Mouse (Mus musculus): ENCODE results near the gene Cox8a. TPM values are rescaled to one million over a fixed set of nuclear protein-coding genes. Genes with fewer than 3 reads are reported as not detected.
A peak's percentile ranks its signal among the peaks of the same experiment; 100 is the strongest.

Gene Cox8a
- polyA plus RNA-seq, 1 experiment from 2014 or later = 1,377 TPM

GRCm38 (mm10) chr19:7217926-7218267, 481 bp upstream of the Cox8a start:
- peak; percentile 0; the same call in 1 of the 2 replicates for ATAC-seq (ENCODE audit: insufficient read depth, low FRiP score, low read depth)
- Histone ChIP-seq H3K27ac (no peak overlapping the region), H3K4me2 (peak overlapping the region; percentile 51), H3K9ac (no peak overlapping the region), H3K36me3 (peaks cover 17% of the 10 kb centered on the region), H3K4me1 (peaks cover 27% of the 10 kb centered on the region), H3K9me3 (no peaks in the 10 kb centered on the region), H3K4me3 (replicated peaks) (peak overlapping the region; percentile 85), H3K27me3 (replicated peaks) (no peaks in the 10 kb centered on the region)
- WGBS = 7% methylated on average over 6 of the region's 6 CpGs

GRCm38 (mm10) chr19:7214484-7214883, 2.9 kb downstream of the Cox8a start:
- no peak overlapping the region; the same call in 1 of the 2 replicates for H3K4me2 ChIP-seq
- no peak for ATAC-seq (ENCODE audit: insufficient read depth, low FRiP score, low read depth)
- WGBS = 74% methylated on average over 5 of the region's 5 CpGs
- H3K27me3 ChIP-seq (replicated peaks) = no peaks in the 10 kb centered on the region
- H3K4me3 ChIP-seq (replicated peaks) = no peak overlapping the region
- H3K9ac ChIP-seq = no peak overlapping the region
- peak overlapping the region; percentile 9; the same call in 1 of the 2 replicates for H3K27ac ChIP-seq
- no peaks in the 10 kb centered on the region for H3K9me3 ChIP-seq
- peaks cover 17% of the 10 kb centered on the region for H3K36me3 ChIP-seq
- peaks cover 27% of the 10 kb centered on the region for H3K4me1 ChIP-seq

GRCm38 (mm10) chr19:7213010-7213409, 4.4 kb downstream of the Cox8a start:
- H3K9me3 ChIP-seq = no peaks in the 10 kb centered on the region
- peaks cover 17% of the 10 kb centered on the region for H3K36me3 ChIP-seq
- WGBS = 89% methylated on average over 3 of the region's 3 CpGs
- no peaks in the 10 kb centered on the region for H3K27me3 ChIP-seq (replicated peaks)
- no peak overlapping the region for H3K9ac ChIP-seq
- H3K27ac ChIP-seq = no peak overlapping the region
- ATAC-seq (ENCODE audit: insufficient read depth, low FRiP score, low read depth) = no peak
- peaks cover 26% of the 10 kb centered on the region for H3K4me1 ChIP-seq
- H3K4me2 ChIP-seq = no peak overlapping the region
- no peak overlapping the region for H3K4me3 ChIP-seq (replicated peaks)

- no peak overlapping the region for H3K4me2 ChIP-seq
- H3K27me3 ChIP-seq (replicated peaks) = no peaks in the 10 kb centered on the region
- H3K27ac ChIP-seq = no peak overlapping the region
- ATAC-seq (ENCODE audit: insufficient read depth, low FRiP score, low read depth) = no peak
- peaks cover 23% of the 10 kb centered on the region for H3K4me1 ChIP-seq
- no peak overlapping the region for H3K4me3 ChIP-seq (replicated peaks)
- H3K36me3 ChIP-seq = peaks cover 17% of the 10 kb centered on the region
- WGBS = 81% methylated on average over 1 of the region's 1 CpGs
- no peak overlapping the region for H3K9ac ChIP-seq
- no peaks in the 10 kb centered on the region for H3K9me3 ChIP-seq
These were observed 5.2 kb downstream of the Cox8a start for GRCm38 (mm10) chr19:7212216-7212615.

GRCm38 (mm10) chr19:7209907-7210646, 7.3 kb downstream of the Cox8a start:
- H3K4me1 ChIP-seq = peaks cover 18% of the 10 kb centered on the region
- no peaks in the 10 kb centered on the region for H3K9me3 ChIP-seq
- no peak overlapping the region for H3K4me2 ChIP-seq
- no peak for ATAC-seq (ENCODE audit: insufficient read depth, low FRiP score, low read depth)
- H3K9ac ChIP-seq = no peak overlapping the region
- H3K27ac ChIP-seq = no peak overlapping the region
- 81% methylated on average over 7 of the region's 7 CpGs for WGBS
- no peak overlapping the region for H3K4me3 ChIP-seq (replicated peaks)
- H3K36me3 ChIP-seq = peaks cover 14% of the 10 kb centered on the region
- H3K27me3 ChIP-seq (replicated peaks) = no peaks in the 10 kb centered on the region

- no peaks in the 10 kb centered on the region for H3K9me3 ChIP-seq
- H3K4me3 ChIP-seq (replicated peaks) = peak within 1 kb of the TSS; percentile 94
- under 1% methylated on average over 74 of the region's 79 CpGs for WGBS
- peaks cover 21% of the 10 kb centered on the region for H3K4me1 ChIP-seq
- no peaks in the 10 kb centered on the region for H3K27me3 ChIP-seq (replicated peaks)
- peak; percentile 97 for ATAC-seq (ENCODE audit: insufficient read depth, low FRiP score, low read depth)
- peak within 1 kb of the TSS; percentile 99 for H3K27ac ChIP-seq
- peak within 1 kb of the TSS; percentile 64 for H3K4me2 ChIP-seq
- peak within 1 kb of the TSS; percentile 88 for H3K9ac ChIP-seq
- H3K36me3 ChIP-seq = peaks cover 20% of the 10 kb centered on the region
These were observed 11.4 kb downstream of the Cox8a start, which contains the start of gene Otub1 for GRCm38 (mm10) chr19:7205753-7206736. Otub1 (minus strand) TSS chr19:7206316.

GRCm38 (mm10) chr19:7205326-7205725, 12.1 kb downstream of the Cox8a start:
- no peak for ATAC-seq (ENCODE audit: insufficient read depth, low FRiP score, low read depth)
- WGBS = 21% methylated on average over 7 of the region's 7 CpGs
- peaks cover 25% of the 10 kb centered on the region for H3K36me3 ChIP-seq

GRCm38 (mm10) chr19:7204898-7205297, 12.5 kb downstream of the Cox8a start:
- H3K9ac ChIP-seq = no peak overlapping the region; the same call in 1 of the 2 replicates
- peak overlapping the region; percentile 99; the same call in 1 of the 2 replicates for H3K27ac ChIP-seq
- H3K4me3 ChIP-seq (replicated peaks) = peak overlapping the region; percentile 94
- WGBS = 52% methylated on average over 2 of the region's 2 CpGs
- H3K4me1 ChIP-seq = peaks cover 21% of the 10 kb centered on the region
- H3K9me3 ChIP-seq = no peaks in the 10 kb centered on the region
- no peak for ATAC-seq (ENCODE audit: insufficient read depth, low FRiP score, low read depth)
- H3K4me2 ChIP-seq = peak overlapping the region; percentile 64
- no peaks in the 10 kb centered on the region for H3K27me3 ChIP-seq (replicated peaks)
- peaks cover 29% of the 10 kb centered on the region for H3K36me3 ChIP-seq

More at GRCm38 (mm10) chr19:7205326-7205725, 12.1 kb downstream of the Cox8a start:
- Histone ChIP-seq H3K4me2 (peak overlapping the region; percentile 64), H3K9ac (peak overlapping the region; percentile 88), H3K4me1 (peaks cover 21% of the 10 kb centered on the region), H3K27ac (peak overlapping the region; percentile 99), H3K9me3 (no peaks in the 10 kb centered on the region), H3K4me3 (replicated peaks) (peak overlapping the region; percentile 94), H3K27me3 (replicated peaks) (no peaks in the 10 kb centered on the region)

GRCm38 (mm10) chr19:7200427-7200826, 17.0 kb downstream of the Cox8a start:
- Histone ChIP-seq H3K9ac (no peak overlapping the region), H3K27ac (no peak overlapping the region), H3K4me2 (no peak overlapping the region), H3K4me1 (peaks cover 24% of the 10 kb centered on the region), H3K9me3 (no peaks in the 10 kb centered on the region), H3K27me3 (replicated peaks) (no peaks in the 10 kb centered on the region), H3K36me3 (peaks cover 58% of the 10 kb centered on the region), H3K4me3 (replicated peaks) (no peak overlapping the region)
- 50% methylated on average over 1 of the region's 1 CpGs for WGBS
- no peak for ATAC-seq (ENCODE audit: insufficient read depth, low FRiP score, low read depth)

- H3K27me3 ChIP-seq (replicated peaks) = no peaks in the 10 kb centered on the region
- no peaks in the 10 kb centered on the region for H3K9me3 ChIP-seq
- H3K4me3 ChIP-seq (replicated peaks) = no peak overlapping the region
- no peak for ATAC-seq (ENCODE audit: insufficient read depth, low FRiP score, low read depth)
- H3K4me2 ChIP-seq = no peak overlapping the region
- H3K4me1 ChIP-seq = peaks cover 12% of the 10 kb centered on the region
- WGBS = 91% methylated on average over 13 of the region's 13 CpGs
- no peak overlapping the region for H3K9ac ChIP-seq
- no peak overlapping the region for H3K27ac ChIP-seq
- peaks cover 57% of the 10 kb centered on the region for H3K36me3 ChIP-seq
These were observed 18.3 kb downstream of the Cox8a start for GRCm38 (mm10) chr19:7199089-7199488.

- no peaks in the 10 kb centered on the region for H3K9me3 ChIP-seq
- no peak overlapping the region for H3K4me2 ChIP-seq
- WGBS = 80% methylated on average over 9 of the region's 9 CpGs
- H3K4me1 ChIP-seq = peaks cover 9% of the 10 kb centered on the region
- no peak overlapping the region for H3K4me3 ChIP-seq (replicated peaks)
- no peaks in the 10 kb centered on the region for H3K27me3 ChIP-seq (replicated peaks)
- peaks cover 40% of the 10 kb centered on the region for H3K36me3 ChIP-seq
- no peak overlapping the region for H3K27ac ChIP-seq
- ATAC-seq (ENCODE audit: insufficient read depth, low FRiP score, low read depth) = no peak
- H3K9ac ChIP-seq = no peak overlapping the region
These were observed 20.0 kb downstream of the Cox8a start for GRCm38 (mm10) chr19:7197445-7197844.

Measured in stomach, embryonic 15.5 days (tissue).